In the genomic region with DNA sequence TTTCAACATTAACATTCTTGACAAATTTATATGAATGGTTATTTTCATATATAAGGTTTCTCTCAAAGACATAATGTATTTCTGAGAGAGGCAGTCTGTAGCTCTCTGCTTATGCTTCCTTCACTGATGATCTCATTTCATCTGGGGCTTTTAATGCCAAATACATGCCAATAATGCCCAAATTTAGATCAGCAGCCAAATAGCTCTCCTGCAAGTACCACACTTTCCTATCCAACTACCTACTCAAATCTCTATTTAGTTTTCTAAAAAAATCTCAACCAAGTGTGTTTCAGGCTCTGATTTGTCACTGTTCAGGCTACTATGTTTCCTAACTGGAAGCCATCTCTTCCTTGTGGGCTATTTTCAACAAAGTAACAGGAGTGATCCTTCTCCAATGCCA, we compare ENCODE assay signal across 28 mouse cellular contexts.
"Had no signal": no experiment of that assay in that cellular context is flagged by ENCODE, and none has a peak within 500 bp of the region (broad histone marks: within the 10 kb centered on the region; RNA-seq: fewer than 3 reads in every experiment).

No protein-coding gene starts in this region.

- H3K9ac ChIP-seq: forebrain, postnatal 0 days; heart, embryonic 13.5 days; heart, embryonic 15.5 days; hindbrain, embryonic 14.5 days; intestine, embryonic 15.5 days; limb, embryonic 12.5 days; liver, embryonic 13.5 days; liver, embryonic 15.5 days had no signal

- DNase-seq: forebrain, postnatal 0 days; gastrocnemius, postnatal 14 days; gastrocnemius, postnatal 36 days; heart, adult 11 months; heart, adult 2 months; heart, postnatal 14 days; heart, postnatal 36 days; kidney, adult 18-20 months; kidney, adult 8-10 months; kidney, postnatal 10 days; kidney, postnatal 25 days; kidney, postnatal 4 days; liver; liver, embryonic 13.5 days had no signal

- H3K4me2 ChIP-seq: heart, embryonic 11.5 days; heart, embryonic 13.5 days; heart, embryonic 15.5 days; hindbrain, embryonic 14.5 days; intestine, embryonic 15.5 days; limb, embryonic 12.5 days; liver, embryonic 11.5 days; liver, embryonic 13.5 days; liver, embryonic 15.5 days had no signal

- ATAC-seq: forebrain, postnatal 0 days; hindbrain, embryonic 16.5 days; inflammation-experienced regulatory T-cells, adult 6 months; intestine, embryonic 15.5 days; intestine, postnatal 0 days had no signal

- H3K27me3 ChIP-seq: heart, embryonic 13.5 days; heart, embryonic 15.5 days; intestine, embryonic 15.5 days; limb, embryonic 12.5 days; liver, embryonic 13.5 days; liver, embryonic 15.5 days had no signal

- H3K9me3 ChIP-seq: heart, embryonic 13.5 days; heart, embryonic 15.5 days; intestine, embryonic 15.5 days; limb, embryonic 10.5 days; limb, embryonic 12.5 days; liver, embryonic 13.5 days; liver, embryonic 15.5 days had no signal

- H3K36me3 ChIP-seq: heart, embryonic 13.5 days; heart, embryonic 15.5 days; intestine, embryonic 15.5 days; limb, embryonic 10.5 days; limb, embryonic 12.5 days; liver, embryonic 13.5 days; liver, embryonic 15.5 days had no signal

- H3K4me3 ChIP-seq: heart, adult 2 months; heart, embryonic 13.5 days; heart, embryonic 15.5 days; intestine, embryonic 15.5 days; layer of hippocampus, adult 2 months; left cerebral cortex, adult 2 months; limb, embryonic 10.5 days; limb, embryonic 12.5 days; liver, embryonic 13.5 days; liver, embryonic 15.5 days had no signal

- H3K27ac ChIP-seq: heart, adult 2 months; heart, embryonic 13.5 days; heart, embryonic 15.5 days; hindbrain, embryonic 14.5 days; intestine, embryonic 15.5 days; layer of hippocampus, adult 2 months; limb, embryonic 10.5 days; limb, embryonic 12.5 days; liver, embryonic 13.5 days; liver, embryonic 15.5 days had no signal

- H3K4me1 ChIP-seq: heart, embryonic 13.5 days; heart, embryonic 15.5 days; intestine, embryonic 15.5 days; limb, embryonic 10.5 days; limb, embryonic 12.5 days; liver, embryonic 13.5 days; liver, embryonic 15.5 days had no signal
